ENCODE assay signal across 9 mouse cellular contexts in the genomic region with DNA sequence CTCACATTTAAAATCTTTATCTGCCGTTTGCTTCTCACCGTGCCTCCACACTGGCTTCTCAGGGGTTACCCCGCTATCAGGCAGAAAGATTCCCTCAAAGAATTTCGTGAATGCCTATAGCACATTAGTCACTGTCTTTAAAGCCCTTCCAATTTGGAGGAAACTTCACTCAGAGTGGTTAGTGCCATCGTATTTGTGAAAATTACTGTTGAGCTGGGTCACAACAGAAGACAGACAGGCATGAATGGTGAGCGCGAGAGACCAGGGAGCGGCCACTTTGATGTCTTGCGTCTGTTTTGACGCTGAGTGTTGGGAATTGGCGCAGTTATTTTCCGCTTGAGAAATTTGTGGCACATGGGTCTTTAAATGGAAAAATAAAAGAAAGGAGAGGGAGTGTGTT.
DNase-seq lines count a peak whose midpoint lies in the region; ATAC-seq and TF ChIP-seq lines count a peak whose summit lies in the region.
"Had no signal": no experiment of that assay in that cellular context is flagged by ENCODE, and none has a peak within 500 bp of the region (broad histone marks: within the 10 kb centered on the region; RNA-seq: fewer than 3 reads in every experiment).

No protein-coding gene starts in this region.

- 3% methylated on average over 12 of the region's 12 CpGs for WGBS in lung, embryonic 14.5 days
- under 1% methylated on average over 12 of the region's 12 CpGs for WGBS in forebrain, embryonic 13.5 days
- 3% methylated on average over 12 of the region's 12 CpGs for WGBS in limb, embryonic 12.5 days

- H3K9ac ChIP-seq in lung, embryonic 14.5 days, result no peak overlapping the region
- peak overlapping the region; percentile 53 for H3K9ac ChIP-seq in forebrain, embryonic 13.5 days
- H3K9ac ChIP-seq in limb, embryonic 12.5 days (replicated peaks), result no peak overlapping the region

- peaks cover 5% of the 10 kb centered on the region for H3K4me1 ChIP-seq in lung, embryonic 14.5 days (ENCODE audit: insufficient read depth)
- H3K4me1 ChIP-seq in forebrain, embryonic 13.5 days, result peaks cover 17% of the 10 kb centered on the region
- peaks cover 10% of the 10 kb centered on the region for H3K4me1 ChIP-seq in limb, embryonic 12.5 days (replicated peaks)

- peak; percentile 60 for DNase-seq in lung, embryonic 14.5 days
- DNase-seq in lung, adult 18-20 months, result no peak
- DNase-seq in retina, embryonic 14.5 days (ENCODE audit: low spot score), result peak; percentile 68
- DNase-seq in layer of hippocampus, postnatal 14 days (ENCODE audit: low spot score in 2 of 2), result no peak
- DNase-seq in layer of hippocampus, postnatal 25 days (ENCODE audit: extremely low spot score in 1 of 2, low spot score in 1 of 2), result no peak
- no peak for DNase-seq in lung, postnatal 25 days (ENCODE audit: low spot score)
- DNase-seq: kidney, adult 9 months had no signal

- no peak for TF ChIP-seq CTCF in lung, embryonic 14.5 days (IDR thresholded peaks at IDR 0.05; ENCODE audit: low read depth)

- H3K36me3 ChIP-seq in lung, embryonic 14.5 days (ENCODE audit: insufficient read depth), result no peaks in the 10 kb centered on the region
- H3K36me3 ChIP-seq in forebrain, embryonic 13.5 days (ENCODE audit: poor library complexity, severe bottlenecking), result no peaks in the 10 kb centered on the region
- no peaks in the 10 kb centered on the region for H3K36me3 ChIP-seq in limb, embryonic 12.5 days

- H3K4me2 ChIP-seq in lung, embryonic 14.5 days, result peak overlapping the region; percentile 51
- H3K4me2 ChIP-seq in forebrain, embryonic 13.5 days, result peak overlapping the region; percentile 66
- peak overlapping the region; percentile 50 for H3K4me2 ChIP-seq in limb, embryonic 12.5 days

- no peak overlapping the region for H3K4me3 ChIP-seq in lung, embryonic 14.5 days (ENCODE audit: low read depth, low read length)
- peak overlapping the region; percentile 36 for H3K4me3 ChIP-seq in forebrain, embryonic 13.5 days
- peak overlapping the region; percentile 18; the same call in 1 of the 2 replicates for H3K4me3 ChIP-seq in limb, embryonic 12.5 days (replicated peaks)

- peaks cover 9% of the 10 kb centered on the region; the same call in 1 of the 2 replicates for H3K27me3 ChIP-seq in lung, embryonic 14.5 days (ENCODE audit: insufficient read depth, low read length)
- H3K27me3 ChIP-seq in forebrain, embryonic 13.5 days, result 0 out of 2 replicates have a peak, but pooled peaks cover 3% of the 10 kb centered on the region
- H3K27me3 ChIP-seq in limb, embryonic 12.5 days, result peaks cover 31% of the 10 kb centered on the region

- H3K9me3 ChIP-seq in lung, embryonic 14.5 days (ENCODE audit: low read depth, low read length), result no peaks in the 10 kb centered on the region
- H3K9me3 ChIP-seq in forebrain, embryonic 13.5 days (replicated peaks), result no peaks in the 10 kb centered on the region
- no peaks in the 10 kb centered on the region for H3K9me3 ChIP-seq in limb, embryonic 12.5 days

- H3K27ac ChIP-seq in lung, embryonic 14.5 days (ENCODE audit: low read depth), result no peak overlapping the region
- no peak overlapping the region for H3K27ac ChIP-seq in forebrain, embryonic 13.5 days
- no peak overlapping the region for H3K27ac ChIP-seq in limb, embryonic 12.5 days

- 0 out of 2 replicates have a peak, but pooled peaks have one; percentile 13 for ATAC-seq in lung, embryonic 14.5 days (ENCODE audit: insufficient read depth)
- ATAC-seq in forebrain, embryonic 13.5 days, result peak; percentile 72
- no peak for ATAC-seq in limb, embryonic 12.5 days (ENCODE audit: insufficient number of reproducible peaks, insufficient read depth, low FRiP score, low TSS enrichment, low read depth)

Comparison
In these comparisons a context has a peak if more than half of its experiments do, and no peak if none do; other contexts are left out.
1. DNase-seq: peak in lung, embryonic 14.5 days (single experiment) and retina, embryonic 14.5 days (single experiment); none in lung, adult 18-20 months (0 of 2), layer of hippocampus, postnatal 14 days (0 of 2), layer of hippocampus, postnatal 25 days (0 of 2) and lung, postnatal 25 days (single experiment).
2. Peak in every context shown above with its lines, with median percentiles within 50 percentile points of each other: H3K4me2 ChIP-seq.